Mouse (Mus musculus): Measurements from ENCODE around the gene Lztr1.

Lztr1 gene

DNA sequence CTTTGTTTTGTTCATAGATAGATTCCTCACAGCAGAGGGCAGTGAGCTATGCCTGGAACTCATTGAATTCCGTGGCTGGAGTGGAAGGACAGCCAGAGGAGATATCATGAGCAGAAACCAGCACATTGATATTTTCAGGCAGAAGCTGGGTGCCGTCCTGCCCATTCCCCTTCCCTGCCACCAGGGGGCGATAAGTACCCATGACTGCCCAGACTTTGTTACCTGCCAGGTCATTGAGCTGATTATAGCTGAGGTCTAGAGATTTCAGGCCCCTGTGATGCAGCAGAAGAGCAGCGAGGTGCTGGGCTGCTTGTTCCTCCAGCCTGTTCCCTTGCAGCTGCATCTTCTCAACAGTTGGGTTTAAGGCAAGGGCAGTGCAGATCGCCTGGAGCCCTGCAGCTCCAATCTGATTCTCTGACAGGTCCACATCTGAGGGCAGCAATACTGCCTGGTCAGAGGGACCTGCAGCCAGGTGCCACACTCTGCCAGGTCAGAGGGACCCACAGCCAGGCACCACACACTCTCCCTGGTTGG is 49.5 kb downstream of the Lztr1 start:
- DNase-seq (ENCODE audit: low spot score), result peak; percentile 85

DNA sequence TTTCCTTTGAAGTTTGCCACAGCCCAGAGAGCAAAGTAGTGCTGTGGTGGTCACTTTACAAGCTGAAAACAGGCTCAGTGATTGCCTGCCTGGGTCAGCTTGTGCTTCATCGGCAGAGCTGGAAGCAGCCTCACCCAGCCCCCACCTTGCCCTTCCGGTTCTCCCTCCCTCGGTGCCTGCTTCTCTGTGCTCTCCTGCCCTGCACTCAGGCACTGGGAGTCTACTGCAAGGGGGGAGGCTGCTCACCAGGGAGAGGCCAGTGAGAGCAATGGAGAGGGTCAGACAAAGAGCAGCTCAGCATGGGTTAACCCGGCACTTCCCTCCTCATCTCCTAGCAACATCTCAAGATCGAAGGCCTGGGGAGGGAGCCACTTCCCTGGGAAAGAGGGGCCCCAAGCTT is 50.3 kb downstream of the Lztr1 start:
- no peak for DNase-seq (ENCODE audit: low spot score)

- DNase-seq (ENCODE audit: low spot score), result no peak
These were observed 51.0 kb downstream of the Lztr1 start for GRCm38 (mm10) chr16:17559396-17560027.

DNA sequence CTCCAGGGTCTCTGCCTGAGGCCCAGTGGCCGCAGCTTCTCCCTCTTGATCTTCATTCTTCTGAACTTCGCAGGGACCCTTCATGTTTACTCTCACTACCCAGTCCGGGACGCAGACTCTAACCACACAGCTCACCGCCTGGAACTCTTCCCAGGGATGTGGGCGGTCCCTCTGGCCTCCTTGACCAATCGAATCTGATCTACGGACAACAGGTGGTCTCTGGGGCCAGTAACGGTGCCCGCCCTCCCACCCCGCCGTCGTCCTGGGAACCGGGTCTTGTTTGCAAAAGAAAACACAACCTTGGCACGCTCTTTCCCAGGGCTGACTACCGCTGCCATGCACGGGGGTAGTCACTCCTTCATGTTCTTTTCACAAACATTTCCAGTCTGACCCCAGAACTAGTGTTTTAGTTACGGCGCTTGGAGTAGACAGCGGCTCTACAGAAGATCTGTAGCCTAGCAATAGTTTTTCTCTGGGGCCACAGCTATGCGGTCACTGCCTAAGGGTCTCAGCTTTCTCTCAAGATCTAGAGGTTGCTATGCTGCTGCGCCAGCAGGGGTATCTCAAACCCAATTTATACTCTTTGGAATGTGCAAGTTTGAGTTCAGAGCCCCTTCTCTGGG is 52.8 kb downstream of the Lztr1 start, which contains the start of gene Lrrc74b:
Lrrc74b (minus strand) TSS at position 120 of the 623 bp plus-strand sequence.
- peak; percentile 84 for DNase-seq (ENCODE audit: low spot score)

- peak; percentile 80 for DNase-seq (ENCODE audit: low spot score)
These were observed 53.3 kb downstream of the Lztr1 start, which contains the start of gene P2rx6 for GRCm38 (mm10) chr16:17561751-17562208. TSS of gene P2rx6 (plus strand) at chr16:17561885.

- no peak for DNase-seq (ENCODE audit: low spot score)
These were observed 55.1 kb downstream of the Lztr1 start for GRCm38 (mm10) chr16:17563580-17563979.

DNA sequence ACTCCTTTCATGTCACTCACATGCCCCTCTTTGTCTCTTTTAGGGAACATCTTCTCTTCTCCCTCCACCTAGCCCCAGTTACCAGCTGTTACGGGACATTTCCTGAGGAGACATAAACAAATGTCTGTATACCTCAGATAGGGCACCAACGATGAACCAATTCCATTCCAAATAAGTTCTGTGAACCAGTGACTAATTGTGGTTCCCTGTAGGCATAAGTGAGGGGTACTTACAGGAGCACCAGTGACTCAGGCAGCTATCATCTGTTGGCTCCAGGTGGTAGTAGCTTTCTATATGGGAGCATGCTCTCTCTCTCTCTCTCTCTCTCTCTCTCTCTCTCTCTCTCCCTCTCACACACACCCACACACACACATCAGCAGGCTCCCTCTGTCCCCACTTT is 55.7 kb downstream of the Lztr1 start:
- no peak for DNase-seq (ENCODE audit: low spot score)

- no peak for DNase-seq (ENCODE audit: low spot score)
These were observed 56.3 kb downstream of the Lztr1 start for GRCm38 (mm10) chr16:17564771-17565170.

DNA sequence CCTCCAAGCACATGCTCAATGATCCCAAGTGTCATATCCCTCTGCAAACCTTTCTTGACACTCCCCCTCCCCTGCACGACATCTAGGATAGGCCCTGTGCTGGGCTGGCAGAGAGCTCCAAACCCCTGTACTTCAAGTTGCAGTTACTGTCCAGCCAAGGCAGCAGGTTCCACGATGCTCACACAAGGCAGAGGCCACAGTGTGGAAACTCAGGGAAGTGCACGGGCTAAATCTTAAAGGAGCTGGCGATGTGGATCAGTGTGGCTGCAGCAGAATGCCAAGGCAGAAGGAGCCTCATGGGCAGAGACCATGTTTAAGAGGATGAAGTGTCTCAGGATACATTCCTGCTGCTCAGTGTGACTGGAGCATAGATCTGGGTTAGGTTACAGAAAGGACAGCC is 57.7 kb downstream of the Lztr1 start:
- no peak for DNase-seq (ENCODE audit: low spot score)
